Mouse (Mus musculus): Measurements from ENCODE around the gene Ube2e3. TPM values are rescaled to one million over a fixed set of nuclear protein-coding genes. Genes with fewer than 3 reads are reported as not detected.

Ube2e3 gene
- polyA plus RNA-seq, 1 experiment from 2014 or later, result 271 TPM

DNA sequence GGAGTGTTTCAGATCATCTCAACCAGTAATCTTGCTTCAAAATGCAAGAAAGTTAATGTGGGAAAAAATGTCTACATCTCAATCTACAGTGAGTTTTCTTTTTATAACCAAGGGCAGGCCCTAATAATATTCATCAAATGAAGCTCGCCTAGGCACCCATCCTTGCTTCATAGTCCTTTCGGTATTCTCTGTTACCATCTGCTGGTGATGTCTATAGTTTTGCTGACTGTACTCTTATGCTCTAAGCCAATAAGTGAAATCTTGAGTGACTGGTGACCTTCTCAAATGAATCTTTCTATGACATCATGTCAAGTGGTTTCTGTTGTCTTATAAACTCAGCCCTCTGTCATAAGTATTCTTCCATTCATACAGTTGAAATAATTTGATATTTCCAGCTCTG lies 97.1 kb downstream of the Ube2e3 start:
- Histone ChIP-seq H3K4me2 (no peak overlapping the region), H3K27me3 (no peaks in the 10 kb centered on the region), H3K4me1 (replicated peaks) (peaks cover 22% of the 10 kb centered on the region), H3K9ac (no peak overlapping the region), H3K4me3 (no peak overlapping the region), H3K9me3 (no peaks in the 10 kb centered on the region), H3K36me3 (no peaks in the 10 kb centered on the region), H3K27ac (replicated peaks) (no peak overlapping the region)
- WGBS, result 84% methylated on average over 2 of the region's 2 CpGs
- no peak for ATAC-seq (ENCODE audit: low read depth)

DNA sequence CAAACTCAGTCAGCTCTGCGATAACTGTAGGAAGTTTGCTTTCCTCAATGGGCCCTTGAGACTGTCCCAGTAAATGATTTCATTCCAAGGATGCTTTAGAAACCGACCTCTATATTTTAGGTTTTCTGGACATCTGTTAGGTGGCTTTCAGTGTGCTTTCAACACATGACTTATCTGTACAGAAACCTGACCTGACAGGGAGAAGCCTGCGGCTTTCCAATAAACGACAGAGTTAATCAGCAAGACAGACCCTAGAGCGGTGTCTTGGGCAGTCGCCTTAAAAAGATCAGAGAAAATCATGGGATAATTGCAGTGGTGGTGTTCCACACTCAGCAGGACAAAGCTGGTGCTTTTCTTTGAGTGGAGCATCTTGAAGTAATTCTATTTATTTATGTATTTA lies 97.5 kb downstream of the Ube2e3 start:
- no peaks in the 10 kb centered on the region for H3K36me3 ChIP-seq
- 84% methylated on average over 6 of the region's 6 CpGs for WGBS
- H3K4me2 ChIP-seq, result no peak overlapping the region
- no peaks in the 10 kb centered on the region for H3K27me3 ChIP-seq
- no peak overlapping the region for H3K27ac ChIP-seq (replicated peaks)
- no peak overlapping the region for H3K4me3 ChIP-seq
- H3K9ac ChIP-seq, result no peak overlapping the region
- no peak for ATAC-seq (ENCODE audit: low read depth)
- H3K4me1 ChIP-seq (replicated peaks), result peaks cover 18% of the 10 kb centered on the region
- H3K9me3 ChIP-seq, result no peaks in the 10 kb centered on the region

DNA sequence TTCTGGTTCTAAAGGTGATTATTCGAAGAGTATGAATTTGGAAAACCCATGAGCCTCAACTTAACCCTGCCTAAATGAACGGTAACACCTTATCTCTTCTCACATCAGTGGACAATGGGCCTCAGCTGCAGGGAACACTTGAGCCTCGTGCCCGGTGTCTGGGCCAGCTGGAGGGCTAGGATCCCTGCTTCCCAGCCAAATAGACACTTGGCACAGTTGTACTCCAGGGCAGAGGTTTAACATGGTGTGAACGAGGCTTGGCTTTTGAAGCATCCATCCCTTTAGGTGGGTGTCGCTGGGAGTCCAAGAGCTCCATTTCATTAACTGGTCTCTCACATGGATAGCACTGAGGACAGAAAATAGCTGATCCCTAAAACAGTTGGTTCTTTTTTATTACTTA lies 102.2 kb downstream of the Ube2e3 start:
- H3K9me3 ChIP-seq, result no peaks in the 10 kb centered on the region
- H3K9ac ChIP-seq, result no peak overlapping the region
- H3K27ac ChIP-seq (replicated peaks), result no peak overlapping the region
- no peak overlapping the region for H3K4me3 ChIP-seq
- H3K4me1 ChIP-seq (replicated peaks), result no peaks in the 10 kb centered on the region
- H3K27me3 ChIP-seq, result no peaks in the 10 kb centered on the region
- no peak for ATAC-seq (ENCODE audit: low read depth)
- H3K36me3 ChIP-seq, result no peaks in the 10 kb centered on the region
- WGBS, result 78% methylated on average over 6 of the region's 6 CpGs
- no peak overlapping the region for H3K4me2 ChIP-seq

All from neural tube, embryonic 13.5 days (tissue).